Mouse (Mus musculus) left cerebral cortex, adult 2 months (tissue): ENCODE measurements around the gene Lrrc52. TPM values are rescaled to one million over a fixed set of nuclear protein-coding genes. Genes with fewer than 3 reads are reported as not detected.

Experiments used
- DNase-seq, 2 experiments: peaks; one replicate each; pipeline ENCODE4 v3.0.0; 2021 to 2022; ENCODE audit warnings: low spot score in 2 of 2, mixed read lengths in 1 of 2; ENCODE audit errors: extremely low spot score in 1 of 2
- H3K27ac ChIP-seq: fragments of 200-600 bp; 2 replicates; pipeline ENCODE4 v1.8.1; 2022
- H3K4me3 ChIP-seq: fragments of 200-600 bp; 2 replicates; pipeline ENCODE4 v1.8.1; 2022
- CTCF ChIP-seq: fragments of 200-600 bp; IDR thresholded peaks from 2 replicates; pipeline ENCODE4 v1.8.1; 2022; ENCODE audit warnings: antibody characterized with exemption, mild to moderate bottlenecking, moderate library complexity
- intact Hi-C: fragments of 180-260 bp; cut with DNase I; formaldehyde crosslinking; loops from one replicate; pipeline ENCODE4 v1.15.1; 2025
- long read RNA-seq, 2 experiments: library from polyadenylated mRNA; stranded (forward); transcript quantifications; one replicate each; pipeline ENCODE4 v2.0.0; 2021; ENCODE audit warnings: borderline mapping rate in 2 of 2
- total RNA-seq, 2 experiments: library from RNA; stranded (reverse); gene quantifications; 2 replicates each; pipeline ENCODE4 v1.2.3; 2021

The Lrrc52 gene
- not detected for total RNA-seq
- long read RNA-seq, experiment 1, result 0 reads
- long read RNA-seq, experiment 2, result 0 reads

GRCm38 (mm10) chr1:167466765-167467426, at the start of gene Lrrc52:
Lrrc52 (minus strand) TSS chr1:167466780.
- DNase-seq, result peak; percentile 19 to 28
- Histone ChIP-seq H3K4me3 (no peak within 1 kb of the TSS), H3K27ac (no peak within 1 kb of the TSS)
- intact Hi-C loops, result no loop called here
- no peak for TF ChIP-seq CTCF

GRCm38 (mm10) chr1:167511621-167512020, 45.0 kb upstream of the Lrrc52 start:
- DNase-seq, result no peak
- Histone ChIP-seq H3K4me3 (no peak overlapping the region), H3K27ac (no peak overlapping the region)
- no peak for TF ChIP-seq CTCF
- intact Hi-C loops, result no loop called here

GRCm38 (mm10) chr1:167506048-167506447, 39.5 kb upstream of the Lrrc52 start:
- no peak overlapping the region for H3K4me3 ChIP-seq
- no peak for DNase-seq
- intact Hi-C loops, result no loop called here
- no peak for TF ChIP-seq CTCF
- no peak overlapping the region for H3K27ac ChIP-seq

GRCm38 (mm10) chr1:167505427-167505826, 38.8 kb upstream of the Lrrc52 start:
- TF ChIP-seq CTCF, result no peak
- DNase-seq, result no peak
- no peak overlapping the region for H3K27ac ChIP-seq
- intact Hi-C loops, result no loop called here
- H3K4me3 ChIP-seq, result no peak overlapping the region

- no peak for TF ChIP-seq CTCF
- H3K27ac ChIP-seq, result no peak overlapping the region
- intact Hi-C loops, result no loop called here
Observed at GRCm38 (mm10) chr1:167499097-167499850, 32.7 kb upstream of the Lrrc52 start.

GRCm38 (mm10) chr1:167497991-167498390, 31.4 kb upstream of the Lrrc52 start:
- no peak for DNase-seq
- H3K4me3 ChIP-seq, result no peak overlapping the region
- intact Hi-C loops, result no loop called here
- no peak for TF ChIP-seq CTCF
- no peak overlapping the region for H3K27ac ChIP-seq

More at GRCm38 (mm10) chr1:167499097-167499850, 32.7 kb upstream of the Lrrc52 start:
- no peak overlapping the region for H3K4me3 ChIP-seq
- DNase-seq, result no peak

GRCm38 (mm10) chr1:167497560-167497959, 31.0 kb upstream of the Lrrc52 start:
- TF ChIP-seq CTCF, result no peak
- intact Hi-C loops, result no loop called here
- DNase-seq, result no peak
- H3K27ac ChIP-seq, result no peak overlapping the region
- H3K4me3 ChIP-seq, result no peak overlapping the region

- no peak for DNase-seq
- no peak for TF ChIP-seq CTCF
Observed at GRCm38 (mm10) chr1:167491501-167491900, 24.9 kb upstream of the Lrrc52 start.

GRCm38 (mm10) chr1:167487933-167488332, 21.4 kb upstream of the Lrrc52 start:
- no peak for DNase-seq
- Histone ChIP-seq H3K27ac (no peak overlapping the region), H3K4me3 (no peak overlapping the region)
- TF ChIP-seq CTCF, result no peak
- intact Hi-C loops, result no loop called here

More at GRCm38 (mm10) chr1:167491501-167491900, 24.9 kb upstream of the Lrrc52 start:
- intact Hi-C loops, result no loop called here
- Histone ChIP-seq H3K4me3 (no peak overlapping the region), H3K27ac (no peak overlapping the region)

GRCm38 (mm10) chr1:167486959-167487680, 20.5 kb upstream of the Lrrc52 start:
- Histone ChIP-seq H3K4me3 (no peak overlapping the region), H3K27ac (no peak overlapping the region)
- DNase-seq, result no peak
- intact Hi-C loops, result no loop called here
- TF ChIP-seq CTCF, result no peak

- Histone ChIP-seq H3K4me3 (no peak overlapping the region), H3K27ac (no peak overlapping the region)
- no peak for DNase-seq
- intact Hi-C loops, result no loop called here
- TF ChIP-seq CTCF, result no peak
Observed at GRCm38 (mm10) chr1:167482863-167483262, 16.3 kb upstream of the Lrrc52 start.

GRCm38 (mm10) chr1:167473585-167473984, 7.0 kb upstream of the Lrrc52 start:
- intact Hi-C loops, result no loop called here
- Histone ChIP-seq H3K27ac (no peak overlapping the region), H3K4me3 (no peak overlapping the region)
- TF ChIP-seq CTCF, result no peak
- DNase-seq, result no peak
